Mouse (Mus musculus) cortical plate, adult 2 months (tissue): ENCODE measurements around the gene Pim3.

ENCODE experiments used
- CTCF ChIP-seq: fragments of 200-500 bp; IDR thresholded peaks from 2 replicates; pipeline ENCODE4 v1.5.1; 2011; ENCODE audit warnings: mild to moderate bottlenecking, control low read depth, low read length; ENCODE audit not compliant: insufficient read depth; ENCODE audit errors: extremely low read depth
- POLR2A ChIP-seq: fragments of 200-500 bp; IDR thresholded peaks from 2 replicates; pipeline ENCODE4 v1.6.1; 2011; ENCODE audit warnings: mild to moderate bottlenecking, low read length, control low read depth; ENCODE audit not compliant: insufficient read depth; ENCODE audit errors: extremely low read depth

DNA sequence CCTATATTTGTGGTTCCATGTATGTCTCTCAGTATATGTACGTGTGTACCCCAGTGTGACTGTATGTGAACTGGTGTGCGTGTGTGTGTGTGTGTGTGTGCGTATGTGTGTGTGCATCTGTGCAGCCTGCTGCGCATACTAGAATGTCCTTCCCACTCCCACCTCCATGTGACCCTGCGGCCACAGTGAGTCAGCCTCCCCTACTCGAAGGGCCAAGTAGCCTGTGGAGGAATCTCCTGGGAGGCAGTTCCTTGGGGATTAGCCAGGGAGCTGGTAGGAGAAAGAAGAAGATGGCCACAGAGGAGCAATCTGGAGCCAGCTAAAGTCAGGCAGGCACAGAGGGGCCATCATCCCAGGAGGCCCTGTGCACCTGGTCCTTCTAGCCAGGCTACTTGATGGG, 12.5 kb downstream of the Pim3 start:
- no peak for TF ChIP-seq CTCF
- no peak for TF ChIP-seq POLR2A
